10 mouse cellular contexts compared by ENCODE assay signal in genomic region chr17:46832101-46832980, GRCm38 (mm10). TPM values are rescaled to one million over a fixed set of nuclear protein-coding genes. Genes with fewer than 3 reads are reported as not detected.
DNase-seq lines count a peak whose midpoint lies in the region; ATAC-seq and TF ChIP-seq lines count a peak whose summit lies in the region.
"Had no signal": no experiment of that assay in that cellular context is flagged by ENCODE, and none has a peak within 500 bp of the region (broad histone marks: within the 10 kb centered on the region; RNA-seq: fewer than 3 reads in every experiment).

No protein-coding gene starts in this region.

- TF ChIP-seq CTCF in testis, adult 2 months (IDR thresholded peaks at IDR 0.05; ENCODE audit: control insufficient read depth, insufficient read depth, insufficient replicate concordance, low read depth, low read length) = no peak

- no peak; the same call in 1 of the 2 replicates for TF ChIP-seq POLR2A in testis, adult 2 months (IDR thresholded peaks at IDR 0.05; ENCODE audit: control insufficient read depth, low read depth, low read length)

- no peak overlapping the region for H3K4me2 ChIP-seq in stomach, embryonic 15.5 days
- H3K4me2 ChIP-seq: liver, embryonic 13.5 days; neural tube, embryonic 12.5 days had no signal

- peak overlapping the region; percentile 98 for H3K27ac ChIP-seq in testis, adult 2 months (ENCODE audit: control insufficient read depth, insufficient read depth, low read depth, low read length)
- peak overlapping the region; percentile 26; the same call in 1 of the 2 replicates for H3K27ac ChIP-seq in stomach, embryonic 15.5 days
- H3K27ac ChIP-seq: liver, embryonic 13.5 days; neural tube, embryonic 12.5 days had no signal

- H3K36me3 ChIP-seq in testis, adult 2 months (ENCODE audit: control insufficient read depth, insufficient read depth, low read length) = peaks cover 14% of the 10 kb centered on the region
- peaks cover 8% of the 10 kb centered on the region; the same call in 1 of the 2 replicates for H3K36me3 ChIP-seq in stomach, embryonic 15.5 days

- intact Hi-C loops in gastrocnemius, postnatal 14 days (cut with DNase I; ENCODE audit: low total_unique reads) = no loop called here

- no peak overlapping the region for H3K9ac ChIP-seq in stomach, embryonic 15.5 days
- H3K9ac ChIP-seq: liver, embryonic 13.5 days; neural tube, embryonic 12.5 days had no signal

- no peaks in the 10 kb centered on the region for H3K9me3 ChIP-seq in stomach, embryonic 15.5 days
- H3K9me3 ChIP-seq: liver, embryonic 13.5 days; neural tube, embryonic 12.5 days had no signal

- DNase-seq in testis, postnatal 10 days (ENCODE audit: low spot score) = no peak
- DNase-seq in gastrocnemius, postnatal 14 days = peak; percentile 74
- peak; percentile 74 for DNase-seq in kidney, postnatal 14 days
- no peak for DNase-seq in frontal cortex, adult 2 months (ENCODE audit: extremely low spot score in 1 of 2, low spot score in 1 of 2)
- no peak for DNase-seq in spleen, postnatal 14 days (ENCODE audit: low spot score in 2 of 2)
- DNase-seq: liver, embryonic 13.5 days had no signal

- WGBS in stomach, embryonic 15.5 days = 73% methylated on average over 11 of the region's 11 CpGs

- peak overlapping the region; percentile 89 for H3K4me3 ChIP-seq in testis, adult 2 months (ENCODE audit: control insufficient read depth, low read depth, low read length)
- H3K4me3 ChIP-seq in stomach, embryonic 15.5 days (replicated peaks) = no peak overlapping the region
- H3K4me3 ChIP-seq: liver, embryonic 13.5 days; neural tube, embryonic 12.5 days had no signal

- H3K4me1 ChIP-seq in testis, adult 2 months (ENCODE audit: control insufficient read depth, insufficient read depth, low read length) = peaks cover 8% of the 10 kb centered on the region
- H3K4me1 ChIP-seq in stomach, embryonic 15.5 days = no peaks in the 10 kb centered on the region
- H3K4me1 ChIP-seq: neural tube, embryonic 12.5 days had no signal

- no peaks in the 10 kb centered on the region for H3K27me3 ChIP-seq in testis, adult 2 months (ENCODE audit: control insufficient read depth, insufficient read depth, low read length)
- H3K27me3 ChIP-seq in stomach, embryonic 15.5 days (replicated peaks) = no peaks in the 10 kb centered on the region
- H3K27me3 ChIP-seq: liver, embryonic 13.5 days; neural tube, embryonic 12.5 days had no signal

- no peak for ATAC-seq in stomach, embryonic 15.5 days (ENCODE audit: insufficient read depth, low FRiP score, low read depth)
- ATAC-seq in monocyte, adult 5-6 weeks (replicated peaks; ENCODE audit: insufficient number of reproducible peaks, low FRiP score, low TSS enrichment, poor library complexity, severe bottlenecking) = no peak

RNA-seq across cellular contexts. Expression of gene Bicral, which starts 25.9 kb away (rescaled TPM):
- 11.0 and 13.2 TPM in 2 replicates for polyA plus RNA-seq in testis, adult 2 months (2012; rRNA removed)
- total RNA-seq in gastrocnemius, postnatal 14 days (2021) = 10 to 100 TPM in 1 of 2 experiments, 1 to 10 TPM in 1; 9.4 to 10.5 TPM
- 4.6 and 5.6 TPM in 2 replicates for polyA plus RNA-seq in stomach, embryonic 15.5 days (2015; fragmentation: Nextera tagmentation; extraction: Ambion mirVana)
- polyA plus RNA-seq in frontal cortex, adult 2 months (2012; rRNA removed) = 37.4 and 38.6 TPM in 2 replicates
- total RNA-seq in monocyte, adult 5-6 weeks (2017) = 15.0 to 38.1 TPM (median 25.2 TPM) in 3 replicates

RNA-seq across cellular contexts. Expression of gene Rpl7l1, which starts 49.9 kb away (rescaled TPM):
- 13.3 and 14.1 TPM in 2 replicates for polyA plus RNA-seq in testis, adult 2 months (2012; rRNA removed)
- 10 to 100 TPM; 54.3 to 57.3 TPM for total RNA-seq in gastrocnemius, postnatal 14 days (2021)
- 145 and 155 TPM in 2 replicates for polyA plus RNA-seq in stomach, embryonic 15.5 days (2015; fragmentation: Nextera tagmentation; extraction: Ambion mirVana)
- 37.8 and 46.0 TPM in 2 replicates for polyA plus RNA-seq in frontal cortex, adult 2 months (2012; rRNA removed)
- 87.5 to 121 TPM (median 88.0 TPM) in 3 replicates for total RNA-seq in monocyte, adult 5-6 weeks (2017)

RNA-seq across cellular contexts. Expression of gene Tbcc, which starts 58.1 kb away (rescaled TPM):
- 54.5 and 61.3 TPM in 2 replicates for polyA plus RNA-seq in testis, adult 2 months (2012; rRNA removed)
- total RNA-seq in gastrocnemius, postnatal 14 days (2021) = 10 to 100 TPM; 12.9 to 14.5 TPM
- 54.8 and 63.0 TPM in 2 replicates for polyA plus RNA-seq in stomach, embryonic 15.5 days (2015; fragmentation: Nextera tagmentation; extraction: Ambion mirVana)
- 26.5 and 27.3 TPM in 2 replicates for polyA plus RNA-seq in frontal cortex, adult 2 months (2012; rRNA removed)
- total RNA-seq in monocyte, adult 5-6 weeks (2017) = 6.9 to 17.1 TPM (median 7.5 TPM) in 3 replicates

RNA-seq across cellular contexts. Expression of gene 2310039H08Rik, which starts 59.9 kb away (rescaled TPM):
- polyA plus RNA-seq in testis, adult 2 months (2012; rRNA removed) = 86.6 and 89.2 TPM in 2 replicates
- total RNA-seq in gastrocnemius, postnatal 14 days (2021) = 10 to 100 TPM; 37.8 to 40.2 TPM
- polyA plus RNA-seq in stomach, embryonic 15.5 days (2015; fragmentation: Nextera tagmentation; extraction: Ambion mirVana) = 76.0 and 89.3 TPM in 2 replicates
- 23.6 and 27.1 TPM in 2 replicates for polyA plus RNA-seq in frontal cortex, adult 2 months (2012; rRNA removed)
- 4.2 to 8.7 TPM (median 4.2 TPM) in 3 replicates for total RNA-seq in monocyte, adult 5-6 weeks (2017)

Comparison
In these comparisons a context has a peak if more than half of its experiments do, and no peak if none do; other contexts are left out.
1. DNase-seq: peak in gastrocnemius, postnatal 14 days (single experiment) and kidney, postnatal 14 days (single experiment); none in testis, postnatal 10 days (single experiment), frontal cortex, adult 2 months (0 of 2) and spleen, postnatal 14 days (0 of 2).